Mouse (Mus musculus) urinary bladder, adult 2 months (tissue): ENCODE data around the gene Ube3b. TPM values are rescaled to one million over a fixed set of nuclear protein-coding genes. Genes with fewer than 3 reads are reported as not detected.

Experiments used
- DNase-seq: peaks from one replicate; pipeline ENCODE4 v3.0.0; 2022; ENCODE audit warnings: low spot score
- polyA plus RNA-seq: library from polyadenylated mRNA; depleted of rRNA; stranded (reverse); fragments of >200 nt; gene quantifications from 2 replicates; pipeline ENCODE4 v1.2.3, GENCODE M21; 2012

Ube3b gene
- polyA plus RNA-seq, 1 experiment: 35.2 TPM

GRCm38 (mm10) chr5:114426732-114427131, 46.3 kb downstream of the Ube3b start:
- DNase-seq: no peak

- DNase-seq: no peak
These were observed 48.2 kb downstream of the Ube3b start for GRCm38 (mm10) chr5:114428621-114429020.

- no peak for DNase-seq
These were observed 49.4 kb downstream of the Ube3b start for GRCm38 (mm10) chr5:114429781-114430180.

GRCm38 (mm10) chr5:114434359-114434758, 54.0 kb downstream of the Ube3b start:
- no peak for DNase-seq

GRCm38 (mm10) chr5:114435588-114435987, 55.2 kb downstream of the Ube3b start:
- no peak for DNase-seq

- peak; percentile 98 for DNase-seq
These were observed 63.4 kb downstream of the Ube3b start, which contains the start of the genes Mmab and Mvk for GRCm38 (mm10) chr5:114443566-114444367. Mmab (minus strand) TSS chr5:114444060. Mvk (plus strand) TSS chr5:114444269.

- DNase-seq: no peak
These were observed 63.9 kb downstream of the Ube3b start for GRCm38 (mm10) chr5:114444368-114444692.

GRCm38 (mm10) chr5:114449011-114449410, 68.6 kb downstream of the Ube3b start:
- no peak for DNase-seq

GRCm38 (mm10) chr5:114456287-114456686, 75.9 kb downstream of the Ube3b start:
- DNase-seq: no peak

GRCm38 (mm10) chr5:114456995-114457605, 76.7 kb downstream of the Ube3b start:
- DNase-seq: no peak

- peak; percentile 55 for DNase-seq
These were observed 80.8 kb downstream of the Ube3b start for GRCm38 (mm10) chr5:114461238-114461637.

GRCm38 (mm10) chr5:114462067-114463040, 81.9 kb downstream of the Ube3b start:
- no peak for DNase-seq

- no peak for DNase-seq
These were observed 84.2 kb downstream of the Ube3b start for GRCm38 (mm10) chr5:114464561-114464960.

GRCm38 (mm10) chr5:114465641-114466040, 85.2 kb downstream of the Ube3b start:
- no peak for DNase-seq

- no peak for DNase-seq
These were observed 86.6 kb downstream of the Ube3b start for GRCm38 (mm10) chr5:114467019-114467418.

GRCm38 (mm10) chr5:114467430-114467829, 87.0 kb downstream of the Ube3b start:
- no peak for DNase-seq

GRCm38 (mm10) chr5:114468007-114468406, 87.6 kb downstream of the Ube3b start:
- no peak for DNase-seq

- DNase-seq: no peak
These were observed 90.0 kb downstream of the Ube3b start for GRCm38 (mm10) chr5:114470359-114470758.
